Mouse (Mus musculus): ENCODE measurements at regions not wholly inside any gene's neighbourhood (a gene's known extent, or its start where the extent isn't known, plus 50 kb on each side); places are given as distances from the start of the nearest gene placed in this dataset.

- no peaks in the 10 kb centered on the region for H3K36me3 ChIP-seq (ENCODE audit: control insufficient read depth, insufficient read depth, low read length, poor library complexity, severe bottlenecking)
- no peaks in the 10 kb centered on the region for H3K27me3 ChIP-seq (ENCODE audit: control insufficient read depth, insufficient read depth, low read length, poor library complexity, severe bottlenecking)
- no peak for DNase-seq (ENCODE audit: low read depth, low spot score)
Observed at GRCm38 (mm10) chr9:33001165-33001949, 365.3 kb downstream of the Ets1 start.

- Histone ChIP-seq H3K36me3 (ENCODE audit: control insufficient read depth, insufficient read depth, low read length, poor library complexity, severe bottlenecking) (no peaks in the 10 kb centered on the region), H3K27me3 (ENCODE audit: control insufficient read depth, insufficient read depth, low read length, poor library complexity, severe bottlenecking) (no peaks in the 10 kb centered on the region)
- no peak for DNase-seq (ENCODE audit: low read depth, low spot score)
Observed at GRCm38 (mm10) chr9:33003880-33004279, 367.9 kb downstream of the Ets1 start.

- DNase-seq (ENCODE audit: low read depth, low spot score), result peak; percentile 54
- H3K27me3 ChIP-seq (ENCODE audit: control insufficient read depth, insufficient read depth, low read length, poor library complexity, severe bottlenecking), result no peaks in the 10 kb centered on the region
- H3K36me3 ChIP-seq (ENCODE audit: control insufficient read depth, insufficient read depth, low read length, poor library complexity, severe bottlenecking), result no peaks in the 10 kb centered on the region
Observed at GRCm38 (mm10) chr9:33004536-33004935, 368.5 kb downstream of the Ets1 start.

GRCm38 (mm10) chr9:33007456-33008063, 371.5 kb downstream of the Ets1 start:
- Histone ChIP-seq H3K27me3 (ENCODE audit: control insufficient read depth, insufficient read depth, low read length, poor library complexity, severe bottlenecking) (no peaks in the 10 kb centered on the region), H3K36me3 (ENCODE audit: control insufficient read depth, insufficient read depth, low read length, poor library complexity, severe bottlenecking) (no peaks in the 10 kb centered on the region)
- DNase-seq (ENCODE audit: low read depth, low spot score), result no peak

GRCm38 (mm10) chr9:33011241-33011640, 375.2 kb downstream of the Ets1 start:
- Histone ChIP-seq H3K36me3 (ENCODE audit: control insufficient read depth, insufficient read depth, low read length, poor library complexity, severe bottlenecking) (no peaks in the 10 kb centered on the region), H3K27me3 (ENCODE audit: control insufficient read depth, insufficient read depth, low read length, poor library complexity, severe bottlenecking) (no peaks in the 10 kb centered on the region)
- DNase-seq (ENCODE audit: low read depth, low spot score), result no peak

GRCm38 (mm10) chr9:33035401-33035800, 399.4 kb downstream of the Ets1 start:
- Histone ChIP-seq H3K36me3 (ENCODE audit: control insufficient read depth, insufficient read depth, low read length, poor library complexity, severe bottlenecking) (no peaks in the 10 kb centered on the region), H3K27me3 (ENCODE audit: control insufficient read depth, insufficient read depth, low read length, poor library complexity, severe bottlenecking) (no peaks in the 10 kb centered on the region)
- DNase-seq (ENCODE audit: low read depth, low spot score), result no peak

GRCm38 (mm10) chr9:33039221-33039790, 403.3 kb downstream of the Ets1 start:
- Histone ChIP-seq H3K27me3 (ENCODE audit: control insufficient read depth, insufficient read depth, low read length, poor library complexity, severe bottlenecking) (no peaks in the 10 kb centered on the region), H3K36me3 (ENCODE audit: control insufficient read depth, insufficient read depth, low read length, poor library complexity, severe bottlenecking) (no peaks in the 10 kb centered on the region)
- no peak for DNase-seq (ENCODE audit: low read depth, low spot score)

- DNase-seq (ENCODE audit: low read depth, low spot score), result no peak
- Histone ChIP-seq H3K36me3 (ENCODE audit: control insufficient read depth, insufficient read depth, low read length, poor library complexity, severe bottlenecking) (no peaks in the 10 kb centered on the region), H3K27me3 (ENCODE audit: control insufficient read depth, insufficient read depth, low read length, poor library complexity, severe bottlenecking) (no peaks in the 10 kb centered on the region)
Observed at GRCm38 (mm10) chr9:33050789-33051188, 414.8 kb downstream of the Ets1 start.

GRCm38 (mm10) chr9:33060636-33061264, 424.7 kb downstream of the Ets1 start:
- DNase-seq (ENCODE audit: low read depth, low spot score), result no peak
- Histone ChIP-seq H3K27me3 (ENCODE audit: control insufficient read depth, insufficient read depth, low read length, poor library complexity, severe bottlenecking) (no peaks in the 10 kb centered on the region), H3K36me3 (ENCODE audit: control insufficient read depth, insufficient read depth, low read length, poor library complexity, severe bottlenecking) (no peaks in the 10 kb centered on the region)

- H3K27me3 ChIP-seq (ENCODE audit: control insufficient read depth, insufficient read depth, low read length, poor library complexity, severe bottlenecking), result no peaks in the 10 kb centered on the region
- no peak for DNase-seq (ENCODE audit: low read depth, low spot score)
- no peaks in the 10 kb centered on the region for H3K36me3 ChIP-seq (ENCODE audit: control insufficient read depth, insufficient read depth, low read length, poor library complexity, severe bottlenecking)
Observed at GRCm38 (mm10) chr9:33062476-33062875, 426.5 kb downstream of the Ets1 start.

- Histone ChIP-seq H3K36me3 (ENCODE audit: control insufficient read depth, insufficient read depth, low read length, poor library complexity, severe bottlenecking) (no peaks in the 10 kb centered on the region), H3K27me3 (ENCODE audit: control insufficient read depth, insufficient read depth, low read length, poor library complexity, severe bottlenecking) (no peaks in the 10 kb centered on the region)
- DNase-seq (ENCODE audit: low read depth, low spot score), result no peak
Observed at GRCm38 (mm10) chr9:33065331-33065730, 429.3 kb downstream of the Ets1 start.

GRCm38 (mm10) chr9:33067521-33067920, 431.5 kb downstream of the Ets1 start:
- no peaks in the 10 kb centered on the region for H3K36me3 ChIP-seq (ENCODE audit: control insufficient read depth, insufficient read depth, low read length, poor library complexity, severe bottlenecking)

GRCm38 (mm10) chr9:33070116-33070515, 434.1 kb downstream of the Ets1 start:
- no peak for DNase-seq (ENCODE audit: low read depth, low spot score)
- Histone ChIP-seq H3K36me3 (ENCODE audit: control insufficient read depth, insufficient read depth, low read length, poor library complexity, severe bottlenecking) (no peaks in the 10 kb centered on the region), H3K27me3 (ENCODE audit: control insufficient read depth, insufficient read depth, low read length, poor library complexity, severe bottlenecking) (no peaks in the 10 kb centered on the region)

More at GRCm38 (mm10) chr9:33067521-33067920, 431.5 kb downstream of the Ets1 start:
- no peaks in the 10 kb centered on the region for H3K27me3 ChIP-seq (ENCODE audit: control insufficient read depth, insufficient read depth, low read length, poor library complexity, severe bottlenecking)
- DNase-seq (ENCODE audit: low read depth, low spot score), result no peak

GRCm38 (mm10) chr9:33080271-33080670, 444.2 kb downstream of the Ets1 start:
- DNase-seq (ENCODE audit: low read depth, low spot score), result peak; percentile 8
- Histone ChIP-seq H3K36me3 (ENCODE audit: control insufficient read depth, insufficient read depth, low read length, poor library complexity, severe bottlenecking) (no peaks in the 10 kb centered on the region), H3K27me3 (ENCODE audit: control insufficient read depth, insufficient read depth, low read length, poor library complexity, severe bottlenecking) (no peaks in the 10 kb centered on the region)

GRCm38 (mm10) chr9:33080774-33081173, 444.8 kb downstream of the Ets1 start:
- Histone ChIP-seq H3K36me3 (ENCODE audit: control insufficient read depth, insufficient read depth, low read length, poor library complexity, severe bottlenecking) (no peaks in the 10 kb centered on the region), H3K27me3 (ENCODE audit: control insufficient read depth, insufficient read depth, low read length, poor library complexity, severe bottlenecking) (no peaks in the 10 kb centered on the region)
- DNase-seq (ENCODE audit: low read depth, low spot score), result no peak
